Mouse (Mus musculus): ENCODE measurements around the gene Bmp2. TPM values are rescaled to one million over a fixed set of nuclear protein-coding genes. Genes with fewer than 3 reads are reported as not detected.

Gene Bmp2
- total RNA-seq, 1 experiment from 2014 or later, result not detected

- ATAC-seq (ENCODE audit: extremely low read depth, insufficient number of reproducible peaks, low FRiP score, poor library complexity, severe bottlenecking), result no peak
Measured at GRCm38 (mm10) chr2:133554286-133555021, 2.5 kb downstream of the Bmp2 start.

DNA sequence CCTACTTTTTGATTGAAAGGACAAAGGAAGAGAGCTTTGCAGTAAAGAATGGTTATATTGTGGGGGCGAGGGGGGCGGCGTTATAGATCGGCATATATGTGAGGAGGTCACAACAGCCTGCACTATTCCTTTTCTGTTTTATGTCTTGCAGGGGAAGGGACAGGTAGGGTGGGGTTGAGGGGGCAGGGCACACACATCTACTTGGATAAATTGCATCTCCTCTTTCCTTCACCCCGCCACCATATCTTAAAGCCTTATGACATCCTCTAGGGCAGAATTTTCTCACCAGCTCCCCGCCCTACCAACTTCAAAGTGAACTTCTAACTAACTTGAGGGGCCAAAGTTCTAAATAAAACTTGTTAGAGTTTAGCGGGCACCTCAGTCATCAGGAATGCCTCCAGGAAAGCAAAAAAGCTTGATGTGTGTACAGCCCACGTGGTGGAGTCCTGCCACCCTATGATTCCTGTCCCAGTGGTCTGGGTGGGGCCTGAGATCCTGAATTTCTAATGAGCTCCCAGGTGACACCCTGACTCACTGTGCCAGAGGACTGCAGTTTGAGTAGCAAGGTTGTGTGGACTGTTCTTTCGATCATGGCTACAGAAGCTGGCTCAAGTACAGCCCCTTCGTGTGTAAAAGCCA, 12.4 kb downstream of the Bmp2 start:
- ATAC-seq (ENCODE audit: extremely low read depth, insufficient number of reproducible peaks, low FRiP score, poor library complexity, severe bottlenecking), result no peak

DNA sequence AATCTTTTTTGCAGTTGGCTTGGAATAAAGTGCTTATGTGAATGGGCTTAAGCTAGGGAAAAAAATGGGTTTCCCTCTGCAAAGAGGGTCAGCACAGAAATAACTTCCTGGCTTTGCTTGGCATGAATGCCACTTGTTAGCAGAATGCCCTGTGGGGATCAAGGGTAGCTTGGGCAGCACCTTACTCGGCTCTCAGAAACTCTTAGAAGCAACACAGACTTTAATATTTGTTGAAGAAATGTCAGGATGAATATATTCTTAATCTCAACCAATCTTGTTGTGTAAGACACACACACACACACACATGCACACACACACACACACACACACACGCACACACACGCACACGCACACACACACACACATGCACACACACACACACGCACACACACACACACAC, 13.5 kb downstream of the Bmp2 start:
- ATAC-seq (ENCODE audit: extremely low read depth, insufficient number of reproducible peaks, low FRiP score, poor library complexity, severe bottlenecking), result no peak

- no peak for ATAC-seq (ENCODE audit: extremely low read depth, insufficient number of reproducible peaks, low FRiP score, poor library complexity, severe bottlenecking)
Measured at GRCm38 (mm10) chr2:133565995-133566710, 14.2 kb downstream of the Bmp2 start.

GRCm38 (mm10) chr2:133591562-133592255, 39.8 kb downstream of the Bmp2 start:
- no peak for ATAC-seq (ENCODE audit: extremely low read depth, insufficient number of reproducible peaks, low FRiP score, poor library complexity, severe bottlenecking)
